Mouse (Mus musculus) embryonic stem cell, embryonic (primary cell): ENCODE data around the gene Il17f.

ENCODE experiments used
- CTCF ChIA-PET, 4 experiments: fragments of 300-600 bp in 2 of 4; fragments of 350-600 bp in 2 of 4; sonication (Branson Sonifier 250); formaldehyde crosslinking; loops; one replicate each; lab custom pipeline; 2022; ENCODE audit warnings: inconsistent platforms in 2 of 4; lab: Charles Lee
- POLR2A ChIA-PET, 4 experiments: fragments of 300-600 bp in 2 of 4; fragments of 350-600 bp in 2 of 4; sonication (Branson Sonifier 250); formaldehyde crosslinking; loops; one replicate each; lab custom pipeline; 2022; ENCODE audit warnings: antibody characterized with exemption in 4 of 4, inconsistent platforms in 1 of 4; lab: Charles Lee

The Il17f gene

DNA sequence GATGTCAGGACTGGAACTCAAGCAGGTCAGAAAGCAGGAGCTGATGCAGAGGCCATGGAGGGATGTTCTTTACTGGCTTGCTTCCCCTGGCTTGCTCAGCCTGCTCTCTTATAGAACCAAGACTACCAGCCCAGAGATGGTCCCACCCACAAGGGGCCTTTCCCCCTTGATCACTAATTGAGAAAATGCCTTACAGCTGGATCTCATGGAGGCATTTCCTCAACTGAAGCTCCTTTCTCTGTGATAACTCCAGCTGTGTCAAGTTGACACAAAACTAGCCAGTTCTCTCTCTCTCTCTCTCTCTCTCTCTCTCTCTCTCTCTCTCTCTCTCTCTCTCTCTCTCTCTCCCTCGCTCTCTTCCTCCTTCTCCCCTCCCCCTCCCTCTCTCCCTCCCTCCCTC lies at the start of gene Il17f:
Il17f (minus strand) TSS at position 101 of the 400 bp plus-strand sequence.
- CTCF ChIA-PET: interaction anchor here in 2 of 4 experiments (0.7 to 0.8 kb wide), 2 partner anchors 12 to 91 kb away, joined by 3 to 4 read pairs; no protein-coding TSS in a partner anchor
- POLR2A ChIA-PET: interaction anchor here in 2 of 4 experiments (0.8 to 24.2 kb wide), 7 partner anchors 11 to 262 kb away, joined by 3 to 862 read pairs (median 6); partner anchors contain the start of gene Mcm3 (in 1 of the 2)

DNA sequence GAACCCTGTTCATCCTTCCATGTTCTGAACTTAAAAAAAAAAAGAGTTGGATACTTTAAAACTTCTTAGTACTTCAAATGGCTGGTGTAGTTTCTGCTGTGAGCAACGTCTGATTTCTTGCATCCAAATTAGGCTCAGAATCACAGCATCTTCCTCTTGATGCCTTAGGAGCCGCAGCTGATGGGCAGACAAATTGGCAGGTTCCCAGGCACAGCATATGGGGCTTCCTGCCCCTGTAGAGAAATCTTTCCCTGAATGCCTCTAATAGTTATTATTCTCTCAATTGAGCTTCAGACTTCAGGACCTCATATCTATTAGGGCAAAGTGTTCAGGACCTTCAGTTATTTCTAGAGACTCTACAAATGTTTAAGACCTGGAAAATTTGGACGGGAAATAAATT lies 49.5 kb upstream of the Il17f start:
- ChIA-PET CTCF (no interaction called here), POLR2A (interaction anchor here in 1 of 4 experiments (0.5 to 1.3 kb wide), 2 partner anchors 7 to 44 kb away, joined by 3 read pairs; no protein-coding TSS in a partner anchor)

DNA sequence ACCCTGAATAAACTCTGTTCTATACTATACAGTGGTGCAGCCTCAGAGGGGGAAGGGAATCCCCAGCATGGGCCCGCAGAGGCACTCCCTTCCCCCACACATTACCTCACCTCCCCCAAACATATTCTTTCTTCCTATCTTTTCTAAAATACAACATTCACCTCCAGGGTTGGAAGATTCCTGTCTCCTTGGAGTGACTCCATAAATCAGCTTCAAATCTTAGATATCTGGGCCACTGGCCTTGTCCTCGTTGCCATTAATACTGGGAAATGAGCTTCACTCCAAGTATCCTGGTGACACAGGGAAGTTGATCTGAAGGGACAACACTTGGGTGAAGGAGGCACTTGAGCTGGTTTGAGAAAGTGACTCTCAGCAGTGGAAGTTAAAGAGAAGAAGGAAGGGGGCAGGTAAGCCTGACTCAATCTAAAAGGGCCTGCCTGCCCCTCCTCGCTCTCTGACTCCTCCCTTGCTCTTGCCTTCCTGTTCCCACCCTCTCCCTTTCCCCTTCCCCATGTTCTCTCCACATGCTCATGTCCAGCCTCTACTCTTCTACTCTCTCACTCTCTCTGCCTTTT lies 46.2 kb upstream of the Il17f start:
- CTCF ChIA-PET: no interaction called here
- POLR2A ChIA-PET: no interaction called here

DNA sequence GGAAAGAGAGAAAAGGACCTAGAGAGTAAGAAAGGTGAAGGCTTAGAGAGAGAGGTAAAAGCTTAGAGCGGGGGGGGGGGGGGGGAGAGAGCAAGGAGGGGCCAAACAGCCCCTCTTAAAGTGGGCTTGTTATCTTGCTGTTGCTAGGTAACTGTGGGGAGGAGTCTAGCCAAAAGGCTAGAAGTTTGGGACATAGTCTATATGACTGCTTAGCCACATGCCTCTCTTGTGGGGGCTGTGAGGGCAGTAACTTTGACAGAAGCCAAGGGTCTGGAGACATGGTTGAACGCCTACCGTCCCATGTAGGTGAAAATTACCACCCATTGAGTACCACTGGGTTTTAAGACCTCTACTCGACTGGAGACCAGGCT lies 42.7 kb upstream of the Il17f start:
- CTCF ChIA-PET: interaction anchor here in 1 of 4 experiments (0.6 kb wide), 1 partner anchor 345 kb away, joined by 9 read pairs; no protein-coding TSS in a partner anchor
- POLR2A ChIA-PET: interaction anchor here in 1 of 4 experiments (1.5 kb wide), 1 partner anchor 9 kb away, joined by 5 read pairs; no protein-coding TSS in a partner anchor

DNA sequence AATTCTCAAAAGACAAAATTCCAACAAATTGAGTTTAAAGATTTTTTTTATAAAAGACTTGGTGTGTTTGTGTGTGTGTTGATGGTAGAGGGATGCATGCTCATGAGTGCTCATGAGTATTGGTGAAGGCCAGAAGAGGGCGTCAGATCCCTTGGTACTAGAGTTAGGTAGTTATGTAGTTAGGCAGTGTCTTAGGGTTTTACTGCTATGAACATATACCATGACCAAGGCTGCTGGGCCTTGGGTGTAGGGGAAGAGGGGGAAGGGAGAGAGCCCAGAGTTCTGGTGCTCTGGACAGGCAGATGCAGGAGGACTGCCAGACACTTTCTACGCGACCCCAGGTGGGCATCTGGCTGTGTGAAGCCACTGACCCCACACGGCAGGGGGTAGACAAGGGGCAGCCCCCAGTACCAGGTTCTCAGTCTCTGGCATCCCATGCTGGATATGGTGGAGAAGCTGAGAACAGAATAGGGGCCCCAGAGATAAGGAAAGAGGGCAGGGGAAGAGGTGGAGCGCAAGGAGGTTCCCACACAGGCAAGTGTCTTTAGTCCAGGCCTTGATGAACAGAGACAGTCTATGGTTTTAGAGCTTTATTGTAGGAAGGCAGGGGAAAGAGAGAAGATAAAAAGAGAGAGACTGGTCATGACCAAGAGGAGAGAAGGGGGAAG lies 42.2 kb upstream of the Il17f start:
- ChIA-PET POLR2A (interaction anchor here in 1 of 4 experiments (0.7 to 1.7 kb wide), 3 partner anchors 8 to 17 kb away, joined by 3 to 5 read pairs (median 3); no protein-coding TSS in a partner anchor), CTCF (interaction anchor here in 1 of 4 experiments (0.6 kb wide), 1 partner anchor 346 kb away, joined by 9 read pairs; no protein-coding TSS in a partner anchor)

DNA sequence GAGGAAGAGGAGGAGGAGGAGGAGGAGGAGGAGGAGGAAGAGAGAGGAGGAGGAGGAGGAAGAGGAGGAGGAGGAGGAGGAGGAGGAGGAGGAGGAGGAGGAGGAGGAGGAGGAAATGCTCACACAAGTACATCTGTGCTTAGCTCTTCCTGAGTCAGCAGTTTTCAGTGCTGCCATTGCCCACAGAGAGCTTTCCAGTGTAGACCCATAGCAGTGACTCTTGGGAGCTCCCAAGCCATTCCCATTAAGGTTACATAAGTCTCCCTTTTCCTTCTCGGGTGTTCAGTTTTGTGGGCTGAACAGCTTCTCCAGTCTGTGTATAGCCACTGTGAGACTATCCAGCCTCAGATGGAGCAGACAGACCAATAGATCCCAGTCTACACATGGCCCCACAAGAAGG lies 40.1 kb upstream of the Il17f start:
- ChIA-PET CTCF (interaction anchor here in 1 of 4 experiments (0.6 kb wide), 1 partner anchor 8 kb away, joined by 8 read pairs; no protein-coding TSS in a partner anchor), POLR2A (interaction anchor here in 2 of 4 experiments (0.6 to 1.4 kb wide), 5 partner anchors 9 to 279 kb away, joined by 3 to 4 read pairs (median 3); no protein-coding TSS in a partner anchor)

DNA sequence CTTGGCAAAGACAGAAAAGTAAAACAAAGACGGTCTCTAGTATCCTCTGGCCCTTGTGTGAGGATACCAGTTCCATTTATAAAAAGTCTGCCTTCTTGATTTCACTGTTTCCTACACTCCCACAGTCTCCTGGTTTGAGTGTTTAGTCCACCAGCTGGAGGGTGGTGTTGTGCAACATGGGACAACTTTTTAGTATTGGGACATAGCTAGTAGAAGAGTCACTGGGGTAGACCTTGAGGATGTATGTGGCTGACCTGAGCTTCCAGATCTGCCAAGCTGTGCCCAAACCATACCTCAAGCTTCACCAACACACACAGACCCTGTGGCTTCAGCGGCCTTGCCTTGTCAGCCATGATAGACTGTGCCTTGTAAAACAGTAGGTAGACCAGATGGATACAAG lies 37.6 kb upstream of the Il17f start:
- POLR2A ChIA-PET: interaction anchor here in 1 of 4 experiments (0.9 to 3.0 kb wide), 3 partner anchors 10 to 66 kb away, joined by 3 to 7 read pairs (median 3); no protein-coding TSS in a partner anchor
- CTCF ChIA-PET: no interaction called here

DNA sequence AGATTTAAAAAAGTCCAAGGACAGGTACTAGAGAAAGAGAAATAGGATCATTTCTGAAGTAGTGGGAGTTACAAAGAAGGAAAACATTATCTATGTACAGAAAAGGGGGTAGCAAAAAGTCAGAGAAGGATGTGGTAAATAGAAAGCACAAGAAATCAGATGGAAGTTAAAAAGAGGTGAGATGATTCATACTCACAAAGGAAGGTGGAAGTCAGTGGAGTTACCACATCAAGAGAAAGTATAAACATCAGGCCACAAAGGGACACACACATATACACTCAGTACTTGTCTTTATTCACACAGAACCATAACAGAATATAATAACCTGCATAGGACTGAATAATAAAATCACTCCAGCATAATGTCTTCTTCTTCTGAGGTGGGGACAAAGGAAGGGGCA lies 34.6 kb upstream of the Il17f start:
- CTCF ChIA-PET: no interaction called here
- POLR2A ChIA-PET: interaction anchor here in 1 of 4 experiments (1.3 to 1.4 kb wide), 2 partner anchors 8 to 10 kb away, joined by 5 to 6 read pairs; no protein-coding TSS in a partner anchor

DNA sequence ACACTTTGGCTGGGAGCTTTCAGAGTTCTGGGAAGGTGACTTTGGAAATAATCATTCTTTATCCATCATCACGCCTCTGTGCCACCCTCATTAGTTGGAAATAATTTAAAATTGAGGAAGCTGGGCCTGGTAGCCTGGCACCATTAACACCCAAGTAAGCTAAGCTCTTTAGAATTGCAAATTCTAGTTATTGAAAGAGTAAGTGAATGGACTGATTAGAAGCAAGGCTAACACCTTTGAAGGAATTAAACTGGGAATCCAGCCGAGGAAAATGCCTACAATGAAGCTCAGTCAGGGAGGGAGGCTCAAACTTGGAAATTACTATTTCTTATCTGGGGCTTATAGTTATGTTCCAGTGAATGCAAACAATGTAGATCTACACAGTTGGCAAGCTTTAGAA lies 33.5 kb upstream of the Il17f start:
- POLR2A ChIA-PET: interaction anchor here in 1 of 4 experiments (0.6 to 1.5 kb wide), 8 partner anchors 9 to 97 kb away, joined by 3 to 10 read pairs (median 4); partner anchors contain the start of gene Paqr8

DNA sequence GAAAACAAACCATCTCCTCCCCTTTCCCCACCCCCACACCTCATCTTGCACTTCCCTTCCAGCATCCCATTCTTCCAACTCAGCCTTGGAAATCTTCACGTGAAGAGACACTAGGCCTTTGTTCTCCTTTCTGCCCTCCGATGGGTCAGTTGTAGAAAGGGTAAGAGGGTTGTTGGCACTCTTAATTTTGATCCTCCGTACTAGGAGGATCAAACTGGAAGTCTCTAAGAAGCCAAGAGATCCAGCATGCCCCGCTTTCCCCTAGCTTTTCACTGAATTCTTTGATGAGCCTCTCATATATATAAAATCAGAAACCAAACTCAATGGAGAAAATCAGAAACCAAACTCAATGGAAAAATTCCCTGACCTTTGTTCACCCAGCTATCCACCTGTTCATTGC lies 33.1 kb upstream of the Il17f start:
- CTCF ChIA-PET: no interaction called here
- POLR2A ChIA-PET: interaction anchor here in 1 of 4 experiments (0.6 to 1.5 kb wide), 10 partner anchors 10 to 209 kb away, joined by 3 to 10 read pairs (median 3); partner anchors contain the start of gene Paqr8

More for the DNA sequence above, 33.5 kb upstream of the Il17f start:
- CTCF ChIA-PET: no interaction called here

DNA sequence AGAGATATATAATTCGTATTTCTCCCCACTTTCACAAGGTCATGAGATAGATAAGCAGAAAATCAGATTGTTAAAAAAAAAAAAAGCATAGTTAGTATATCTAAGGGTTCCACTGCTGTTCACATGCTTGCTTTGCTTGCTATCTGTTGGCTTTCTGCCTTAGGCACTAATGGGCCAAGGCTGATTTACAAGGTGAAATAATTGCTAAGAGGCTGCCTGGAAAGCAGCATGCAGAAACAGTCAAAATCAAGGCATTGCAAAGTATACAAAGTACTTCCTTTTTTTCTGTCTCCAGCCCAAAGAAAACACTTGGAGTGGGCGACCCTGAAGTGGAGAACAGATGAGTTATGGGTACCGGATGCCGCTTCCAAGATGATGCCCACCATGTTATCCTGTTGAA lies 30.5 kb upstream of the Il17f start:
- POLR2A ChIA-PET: interaction anchor here in 2 of 4 experiments (0.6 to 1.3 kb wide), 5 partner anchors 8 to 32 kb away, joined by 3 to 7 read pairs (median 3); no protein-coding TSS in a partner anchor
- CTCF ChIA-PET: no interaction called here

DNA sequence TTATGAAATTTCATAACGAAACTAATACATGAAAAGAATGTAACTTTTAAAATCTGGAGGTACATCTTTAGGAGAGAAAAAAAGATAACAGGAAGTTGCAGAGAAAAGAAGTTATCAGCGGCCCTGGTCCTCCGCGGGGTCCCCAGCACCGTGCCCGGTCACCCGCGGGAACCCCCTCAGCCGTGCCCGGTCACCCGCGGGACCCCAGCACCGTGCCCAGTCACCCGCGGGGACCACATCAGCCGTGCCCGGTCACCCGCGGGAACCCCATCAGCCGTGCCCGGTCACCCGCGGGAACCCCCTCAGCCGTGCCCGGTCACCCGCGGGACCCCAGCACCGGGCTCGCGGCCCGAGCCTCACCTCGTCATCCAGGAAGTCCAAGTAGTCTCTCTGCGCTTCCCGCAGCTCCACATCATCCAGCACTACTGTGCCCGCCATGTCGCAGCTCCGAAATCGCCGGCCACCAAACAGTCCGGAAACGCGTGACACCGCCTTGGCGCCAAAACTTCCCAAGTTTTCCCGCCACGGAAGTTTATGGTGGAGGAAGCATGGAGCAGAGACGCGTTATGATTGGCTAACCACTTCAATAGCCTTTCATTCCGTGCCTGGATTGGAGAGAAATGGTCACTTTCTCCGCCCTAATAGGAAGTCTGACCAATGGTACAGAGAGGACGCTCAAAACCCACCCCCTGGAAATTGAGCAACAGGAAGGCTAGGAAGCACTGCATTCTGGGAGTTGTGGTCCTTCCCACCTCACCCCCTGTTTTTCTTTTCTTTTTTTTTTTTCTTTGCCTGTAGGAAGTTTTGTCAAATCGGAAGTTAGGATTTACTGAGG lies 29.6 kb upstream of the Il17f start, which contains the start of gene Mcm3:
Mcm3 (minus strand) TSS at position 542 of the 835 bp plus-strand sequence.
- ChIA-PET CTCF (no interaction called here), POLR2A (interaction anchor here (0.6 to 23.9 kb wide), 8 partner anchors 12 to 257 kb away, joined by 3 to 862 read pairs (median 6); partner anchors contain the start of gene Il17f (in 1 of the 4))

DNA sequence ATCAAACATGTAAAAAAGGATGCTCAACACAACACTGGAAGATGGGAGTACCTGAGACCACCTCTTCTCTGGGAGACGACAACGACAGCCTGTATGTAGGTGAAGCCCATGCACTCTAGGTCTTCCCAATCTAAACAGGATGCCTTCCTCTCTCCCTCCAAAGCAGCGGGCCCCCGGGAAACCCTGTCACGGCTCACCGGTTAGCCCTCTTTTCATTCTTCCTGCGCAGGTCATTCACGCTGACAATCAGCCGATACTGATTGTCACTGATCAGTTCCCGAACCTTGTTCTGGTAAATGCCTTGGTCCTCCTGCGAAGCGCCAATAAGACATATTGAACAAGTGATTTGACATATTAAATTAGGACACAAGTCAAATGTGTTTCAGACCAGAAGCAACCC lies 27.2 kb upstream of the Il17f start:
- ChIA-PET POLR2A (interaction anchor here in 3 of 4 experiments (0.8 to 23.9 kb wide), 20 partner anchors 10 to 438 kb away, joined by 3 to 862 read pairs (median 4); partner anchors contain the start of gene Il17f (in 1 of the 3)), CTCF (interaction anchor here in 2 of 4 experiments (0.6 to 0.9 kb wide), 2 partner anchors 16 to 78 kb away, joined by 5 read pairs; no protein-coding TSS in a partner anchor)

DNA sequence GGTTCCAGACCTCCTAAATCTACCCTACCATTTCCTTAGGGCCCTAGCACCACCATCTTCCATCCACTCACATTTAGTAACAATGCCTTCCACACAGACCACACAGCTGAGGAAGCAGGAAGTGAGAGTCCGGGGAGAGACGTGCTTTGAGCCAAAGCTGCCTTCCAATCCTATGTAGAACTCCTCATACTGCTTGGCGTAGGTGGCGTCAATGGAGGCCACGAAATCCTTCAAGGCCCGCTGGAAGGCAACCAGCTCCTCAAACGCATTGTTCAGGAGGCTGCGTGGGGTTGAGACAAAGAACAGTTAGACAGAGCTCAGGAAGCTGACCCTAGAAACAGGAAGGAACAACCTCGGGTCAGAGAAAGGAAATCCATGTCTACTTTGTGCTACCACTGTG lies 26.8 kb upstream of the Il17f start:
- POLR2A ChIA-PET: interaction anchor here in 3 of 4 experiments (0.9 to 23.9 kb wide), 15 partner anchors 9 to 439 kb away, joined by 3 to 862 read pairs (median 3); partner anchors contain the start of gene Il17f (in 1 of the 3)

DNA sequence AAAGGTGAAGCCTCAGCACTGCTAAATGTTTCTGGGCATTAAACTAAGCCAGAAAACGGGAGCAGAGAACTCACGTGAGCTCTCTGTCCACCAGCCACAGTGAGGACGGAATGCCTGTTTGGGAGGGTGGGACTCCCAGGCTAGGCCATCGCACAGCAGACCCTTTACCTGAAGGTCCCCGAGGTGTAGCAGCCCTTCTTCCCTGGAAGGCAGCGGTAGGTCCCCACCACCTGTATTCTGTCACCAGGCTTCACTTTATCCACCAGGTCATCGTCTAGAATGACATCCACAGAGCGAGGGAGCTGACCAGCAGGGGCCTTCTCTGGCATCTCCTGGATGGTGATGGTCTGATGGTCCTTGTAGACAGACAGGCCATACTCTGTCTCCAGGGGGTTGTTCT lies 24.1 kb upstream of the Il17f start:
- ChIA-PET POLR2A (interaction anchor here (0.6 to 23.9 kb wide), 15 partner anchors 10 to 129 kb away, joined by 3 to 862 read pairs (median 4); partner anchors contain the start of gene Il17f (in 2 of the 4)), CTCF (interaction anchor here in 2 of 4 experiments (0.6 to 0.8 kb wide), 2 partner anchors 13 to 18 kb away, joined by 3 read pairs; no protein-coding TSS in a partner anchor)

More for the DNA sequence above, 26.8 kb upstream of the Il17f start:
- CTCF ChIA-PET: interaction anchor here in 3 of 4 experiments (0.5 to 1.4 kb wide), 3 partner anchors 15 to 122 kb away, joined by 3 to 5 read pairs (median 4); no protein-coding TSS in a partner anchor

DNA sequence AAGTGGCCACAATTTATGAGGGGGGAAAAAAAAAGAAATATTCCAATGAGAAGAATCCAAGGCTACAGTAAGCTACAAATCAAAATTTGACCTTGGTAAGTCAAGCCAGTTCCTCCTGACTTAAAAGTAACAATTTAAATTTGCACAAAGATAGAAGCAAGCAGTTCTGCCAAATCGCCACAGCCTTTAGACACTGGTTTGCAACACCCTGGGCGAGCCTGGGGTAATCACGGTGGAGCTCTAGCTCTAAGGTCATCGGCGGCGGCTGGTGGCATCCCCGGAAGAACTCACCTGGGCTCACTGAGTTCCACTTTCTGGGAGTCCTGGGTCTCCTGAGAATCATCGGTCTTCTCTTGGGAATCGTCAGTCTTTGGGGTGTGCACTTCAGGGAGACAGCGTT lies 14.1 kb upstream of the Il17f start:
- POLR2A ChIA-PET: interaction anchor here in 2 of 4 experiments (1.0 to 24.2 kb wide), 7 partner anchors 4 to 86 kb away, joined by 3 to 862 read pairs (median 7); partner anchors contain the start of genes Il17f (in 2 of the 2), Mcm3 (in 1 of the 2) and Paqr8 (in 1 of the 2)
- CTCF ChIA-PET: no interaction called here
